Mouse (Mus musculus) cerebellum, postnatal 10 days (tissue): ENCODE measurements around the gene Gorasp1.

Experiments used
- DNase-seq, 2 experiments: peaks; one replicate each; pipeline ENCODE4 v3.0.0; 2021; ENCODE audit warnings: mixed read lengths in 2 of 2

Gene Gorasp1

DNA sequence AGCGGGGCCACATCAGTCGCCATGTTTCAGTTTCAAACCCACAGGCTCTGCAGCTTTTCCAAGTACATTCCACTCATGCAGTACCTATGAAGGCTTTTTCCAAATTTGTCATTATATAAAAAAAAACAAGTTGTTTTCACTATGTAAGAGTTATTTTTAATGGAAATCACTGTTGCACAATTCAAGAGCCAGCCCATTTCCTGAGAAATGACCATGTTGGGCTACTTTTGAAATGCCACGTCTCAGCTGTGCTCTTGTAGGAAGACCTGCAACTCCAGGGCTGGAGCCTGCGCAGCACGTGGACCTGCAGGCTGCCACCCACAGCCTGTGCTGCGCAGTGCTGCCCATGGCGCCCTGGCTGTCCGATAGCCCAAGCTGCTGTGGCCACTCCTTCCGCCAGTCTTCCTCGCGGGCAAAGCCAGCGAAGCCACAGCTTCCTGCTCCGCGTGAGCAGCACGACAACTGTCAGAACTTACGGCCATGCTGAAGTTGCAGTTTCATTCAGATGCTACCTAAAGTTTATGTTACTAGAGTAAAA is 12.2 kb downstream of the Gorasp1 start:
- DNase-seq = no peak

DNA sequence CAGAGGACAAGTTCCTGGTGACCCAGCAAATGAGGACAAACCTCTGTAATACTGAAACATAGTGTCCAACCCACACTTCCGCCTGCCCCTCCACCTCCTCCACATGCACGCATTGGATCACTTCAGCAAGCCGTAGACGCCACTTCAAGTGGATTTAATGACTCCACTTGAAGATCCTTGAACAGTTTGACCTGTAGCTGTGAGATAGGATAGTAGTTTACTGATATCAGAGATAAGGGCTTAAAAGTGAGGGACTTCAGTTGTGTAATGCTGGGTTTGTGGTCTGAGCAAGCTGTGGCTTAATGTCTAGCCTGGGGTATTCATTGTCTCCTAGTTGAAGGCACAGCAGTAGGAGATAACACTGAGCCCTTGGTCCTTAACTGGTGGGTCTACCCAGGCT is 13.9 kb downstream of the Gorasp1 start:
- no peak for DNase-seq

GRCm38 (mm10) chr9:119919858-119920257 is 17.5 kb downstream of the Gorasp1 start:
- no peak for DNase-seq

- peak in 1 of 2 experiments; percentile 70 for DNase-seq
Measured at GRCm38 (mm10) chr9:119913087-119913838, 24.1 kb downstream of the Gorasp1 start.

DNA sequence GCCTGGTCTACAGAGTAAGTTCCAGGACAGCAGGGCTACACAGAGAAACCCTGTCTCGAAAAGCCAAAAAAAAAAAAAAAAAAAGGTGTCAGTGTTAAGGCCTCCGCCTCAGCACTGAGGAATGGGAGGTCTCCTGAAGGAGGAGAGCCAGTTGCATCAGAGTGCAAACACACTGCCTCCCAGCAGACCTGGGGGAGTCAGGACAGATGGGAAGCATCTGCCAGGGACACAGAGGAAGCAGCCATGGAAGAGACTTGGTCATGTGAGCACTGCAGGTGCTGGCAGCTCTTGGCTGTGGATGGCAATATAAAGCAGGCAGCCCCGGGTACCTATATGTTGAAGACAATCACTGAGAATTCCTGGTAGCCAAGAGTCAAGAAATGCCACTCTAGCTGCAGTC is 27.4 kb downstream of the Gorasp1 start:
- no peak for DNase-seq

DNA sequence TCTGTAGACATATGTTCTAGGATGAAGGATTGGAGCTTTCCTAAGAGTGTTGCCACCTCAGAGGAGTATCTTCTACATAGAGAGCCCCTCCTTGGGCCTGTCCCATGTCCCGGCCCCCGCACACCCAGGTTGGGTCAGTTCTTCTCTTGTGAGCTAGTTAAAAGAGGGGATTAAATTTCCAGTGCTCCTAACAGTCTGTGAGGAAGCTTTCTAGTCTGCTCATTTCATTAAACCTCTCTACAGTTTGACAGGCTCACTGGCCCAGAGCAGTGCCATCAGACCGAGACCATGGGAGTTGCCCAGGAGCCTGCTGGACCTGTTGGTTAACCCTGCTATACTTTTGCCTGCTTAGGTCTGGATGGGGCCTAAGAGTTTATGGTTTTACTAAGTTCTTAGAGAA is 28.7 kb downstream of the Gorasp1 start:
- DNase-seq = no peak

- DNase-seq = no peak
Measured at GRCm38 (mm10) chr9:119902410-119903151, 34.8 kb downstream of the Gorasp1 start.

- no peak for DNase-seq
Measured at GRCm38 (mm10) chr9:119899446-119899845, 37.9 kb downstream of the Gorasp1 start.

GRCm38 (mm10) chr9:119895040-119895721 is 42.2 kb downstream of the Gorasp1 start:
- DNase-seq = peak in 1 of 2 experiments; percentile 57

DNA sequence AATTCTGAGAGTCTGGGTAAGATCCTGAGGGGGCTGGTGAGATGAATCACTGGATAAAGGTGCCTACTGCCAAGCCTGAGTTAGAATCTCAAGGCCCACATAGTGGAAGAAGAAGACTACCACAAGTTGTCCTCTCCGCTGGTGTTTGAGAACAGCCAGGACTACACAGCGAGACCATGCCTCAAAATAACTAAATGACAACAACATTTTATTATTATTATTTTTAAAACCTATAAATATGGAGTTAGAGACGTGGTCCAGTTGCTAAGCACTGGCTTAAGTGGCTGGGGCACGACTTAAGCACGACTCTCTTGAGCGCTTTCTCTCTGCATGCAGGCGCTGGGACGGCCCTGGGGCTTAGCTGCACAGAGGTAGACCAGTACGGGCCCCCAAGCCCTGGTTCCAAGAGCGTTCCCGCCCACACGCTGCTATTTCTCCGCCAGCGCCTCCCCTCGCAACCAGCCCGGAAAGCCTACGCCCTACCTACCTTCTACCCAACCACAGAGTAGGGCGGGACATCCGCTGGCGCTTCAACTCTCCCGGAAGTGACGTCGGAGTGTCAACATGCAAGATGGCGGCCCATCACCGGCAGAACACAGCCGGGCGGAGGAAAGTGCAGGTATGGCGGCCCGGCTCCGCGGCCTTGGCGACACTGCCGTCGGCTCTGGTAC is 42.9 kb downstream of the Gorasp1 start, which contains the start of gene Wdr48:
TSS of gene Wdr48 (plus strand) at position 540 of the 671 bp plus-strand sequence.
- peak; percentile 98 to 99 for DNase-seq

DNA sequence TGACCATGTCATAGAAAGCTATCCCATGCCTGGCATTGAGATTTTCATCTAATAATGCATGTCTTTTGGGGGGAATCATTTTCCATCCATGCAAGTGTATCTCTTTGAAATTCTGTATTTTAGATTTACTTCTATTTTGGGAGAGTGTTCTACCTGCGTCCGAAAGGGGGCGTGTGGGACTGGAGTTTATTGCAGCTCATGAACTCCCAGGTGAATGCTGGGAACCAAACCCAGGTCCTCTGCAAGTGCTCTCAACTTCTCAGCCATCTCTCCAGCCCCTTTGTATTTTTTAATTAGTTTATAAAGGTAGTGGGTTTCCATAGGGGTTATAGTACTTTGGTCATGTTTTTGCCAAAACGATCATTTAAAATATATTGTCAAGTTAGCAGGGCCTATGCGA is 43.5 kb downstream of the Gorasp1 start:
- DNase-seq = no peak

GRCm38 (mm10) chr9:119890692-119891091 is 46.7 kb downstream of the Gorasp1 start:
- DNase-seq = peak; percentile 71 to 82

DNA sequence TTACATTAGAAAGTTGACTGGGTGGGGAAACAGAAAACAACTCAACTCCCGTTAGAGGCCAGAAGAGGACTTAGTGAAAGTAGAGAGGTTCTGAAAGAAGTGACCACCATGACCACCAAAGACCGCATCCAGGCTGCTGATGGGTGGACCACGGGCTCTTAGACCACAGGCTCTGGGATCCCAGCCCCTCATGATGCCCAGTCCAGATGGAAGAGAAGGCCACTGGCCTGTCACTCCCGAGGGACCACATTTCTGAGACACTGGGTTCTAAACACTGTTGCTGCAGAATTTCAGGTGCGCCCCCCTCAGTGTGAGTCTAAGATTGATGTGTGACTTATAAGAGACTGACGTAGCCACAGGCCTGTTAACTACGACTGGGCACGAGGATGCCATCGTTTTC is 47.9 kb downstream of the Gorasp1 start:
- no peak for DNase-seq

- DNase-seq = no peak
Measured at GRCm38 (mm10) chr9:119888843-119889246, 48.5 kb downstream of the Gorasp1 start.

- DNase-seq = no peak
Measured at GRCm38 (mm10) chr9:119887144-119887901, 50.0 kb downstream of the Gorasp1 start.
